Mouse (Mus musculus): Measurements from ENCODE around the gene Rnf166. TPM values are rescaled to one million over a fixed set of nuclear protein-coding genes. Genes with fewer than 3 reads are reported as not detected.

Gene Rnf166
- polyA plus RNA-seq, 1 experiment: 36.3 TPM

- H3K4me2 ChIP-seq (ENCODE audit: low read depth): no peak overlapping the region
- H3ac ChIP-seq (ENCODE audit: control insufficient read depth, insufficient read length): no peak overlapping the region
- no peak overlapping the region for H3K4me3 ChIP-seq
- H3K36me3 ChIP-seq (ENCODE audit: control insufficient read depth, insufficient read depth): peaks cover 5% of the 10 kb centered on the region
- no peaks in the 10 kb centered on the region for H3K79me2 ChIP-seq (ENCODE audit: control insufficient read depth, insufficient read depth)
- no peak for TF ChIP-seq MYOG (IDR thresholded peaks at IDR 0.05; ENCODE audit: control insufficient read depth in 1 of 3, insufficient read depth in 1 of 3, insufficient read length in 2 of 3, low read depth in 2 of 3)
- TF ChIP-seq SRF (IDR thresholded peaks at IDR 0.05; ENCODE audit: control insufficient read depth, insufficient read length, low read depth): no peak
- TF ChIP-seq CEBPB (IDR thresholded peaks at IDR 0.05; ENCODE audit: insufficient read depth, poor library complexity, severe bottlenecking): no peak
- no peaks in the 10 kb centered on the region for H3K27me3 ChIP-seq (ENCODE audit: control insufficient read depth, insufficient read depth, insufficient read length)
These were observed 11.9 kb downstream of the Rnf166 start for GRCm38 (mm10) chr8:122463651-122464640.

DNA sequence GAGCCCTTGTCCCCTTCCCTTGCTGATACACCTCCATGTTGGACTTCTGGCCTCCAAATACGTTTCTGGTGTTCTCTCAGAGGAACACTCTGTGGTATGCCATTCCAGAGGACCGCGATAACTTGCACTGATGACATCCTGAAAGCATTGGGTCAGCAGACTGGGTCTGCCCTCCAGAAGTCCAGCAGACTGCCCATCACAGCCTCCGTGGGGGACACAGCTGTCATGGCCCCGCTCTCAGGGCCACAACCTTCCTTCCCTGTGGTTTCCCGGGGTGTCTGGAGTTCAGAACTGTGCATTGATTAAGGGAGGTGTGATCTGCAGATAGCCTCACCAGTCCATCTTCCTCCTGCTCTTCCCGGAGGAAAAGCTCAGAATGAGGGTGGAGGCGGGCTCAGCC is 13.4 kb downstream of the Rnf166 start:
- no peak for TF ChIP-seq POLR2A (IDR thresholded peaks at IDR 0.05; ENCODE audit: insufficient read length, low read depth)
- TF ChIP-seq MYOG (IDR thresholded peaks at IDR 0.05; ENCODE audit: control insufficient read depth in 1 of 3, insufficient read depth in 1 of 3, insufficient read length in 2 of 3, low read depth in 2 of 3): peak in 2 of 3 experiments; percentile 21 to 58
- no peak for TF ChIP-seq REST (IDR thresholded peaks at IDR 0.05; ENCODE audit: insufficient read depth, insufficient read length)
- TF ChIP-seq MYOD1 (IDR thresholded peaks at IDR 0.05; ENCODE audit: control insufficient read depth in 1 of 3, insufficient read length in 2 of 3, low read depth in 2 of 3): peak in 1 of 3 experiments; percentile 51
- TF ChIP-seq SRF (IDR thresholded peaks at IDR 0.05; ENCODE audit: control insufficient read depth, insufficient read length, low read depth): no peak
- TF ChIP-seq E2F4 (IDR thresholded peaks at IDR 0.05; ENCODE audit: insufficient read depth): no peak
- TF ChIP-seq USF1 (IDR thresholded peaks at IDR 0.05; ENCODE audit: low read depth): no peak
- H3K27me3 ChIP-seq (ENCODE audit: control insufficient read depth, insufficient read depth, insufficient read length): no peaks in the 10 kb centered on the region
- H3ac ChIP-seq (ENCODE audit: control insufficient read depth, insufficient read length): no peak overlapping the region
- H3K4me3 ChIP-seq: no peak overlapping the region
- H3K36me3 ChIP-seq (ENCODE audit: control insufficient read depth, insufficient read depth): peaks cover 5% of the 10 kb centered on the region
- no peak overlapping the region for H3K4me2 ChIP-seq (ENCODE audit: low read depth)
- no peaks in the 10 kb centered on the region for H3K79me2 ChIP-seq (ENCODE audit: control insufficient read depth, insufficient read depth)

- Histone ChIP-seq H3K4me2 (ENCODE audit: low read depth) (peak overlapping the region; percentile 74), H3K36me3 (ENCODE audit: control insufficient read depth, insufficient read depth) (no peaks in the 10 kb centered on the region), H3ac (ENCODE audit: control insufficient read depth, insufficient read length) (no peak overlapping the region), H3K4me3 (no peak overlapping the region), H3K27me3 (ENCODE audit: control insufficient read depth, insufficient read depth, insufficient read length) (no peaks in the 10 kb centered on the region), H3K79me2 (ENCODE audit: control insufficient read depth, insufficient read depth) (no peaks in the 10 kb centered on the region)
- TF ChIP-seq MAX (IDR thresholded peaks at IDR 0.05; ENCODE audit: low read depth): no peak
- TF ChIP-seq USF1 (IDR thresholded peaks at IDR 0.05; ENCODE audit: low read depth): no peak
- no peak for TF ChIP-seq POLR2AphosphoS2 (IDR thresholded peaks at IDR 0.05; ENCODE audit: insufficient read length, low read depth)
- no peak for TF ChIP-seq MYOG (IDR thresholded peaks at IDR 0.05; ENCODE audit: control insufficient read depth in 1 of 3, insufficient read depth in 1 of 3, insufficient read length in 2 of 3, low read depth in 2 of 3)
- no peak for TF ChIP-seq CEBPB (IDR thresholded peaks at IDR 0.05; ENCODE audit: insufficient read depth, poor library complexity, severe bottlenecking)
- TF ChIP-seq SRF (IDR thresholded peaks at IDR 0.05; ENCODE audit: control insufficient read depth, insufficient read length, low read depth): no peak
- TF ChIP-seq REST (IDR thresholded peaks at IDR 0.05; ENCODE audit: insufficient read depth, insufficient read length): no peak
- no peak for TF ChIP-seq MYOD1 (IDR thresholded peaks at IDR 0.05; ENCODE audit: control insufficient read depth in 1 of 3, insufficient read length in 2 of 3, low read depth in 2 of 3)
- TF ChIP-seq TCF12 (IDR thresholded peaks at IDR 0.05; ENCODE audit: insufficient read depth, poor library complexity, severe bottlenecking): no peak
- no peak for TF ChIP-seq POLR2A (IDR thresholded peaks at IDR 0.05; ENCODE audit: insufficient read length, low read depth)
- TF ChIP-seq E2F4 (IDR thresholded peaks at IDR 0.05; ENCODE audit: insufficient read depth): no peak
- no peak for TF ChIP-seq TCF3 (IDR thresholded peaks at IDR 0.05; ENCODE audit: insufficient read length, low read depth)
These were observed 14.3 kb downstream of the Rnf166 start for GRCm38 (mm10) chr8:122461473-122462148.

GRCm38 (mm10) chr8:122460524-122461472 is 15.1 kb downstream of the Rnf166 start, which contains the start of gene Snai3:
Gene Snai3, minus strand, starts transcription at chr8:122460733.
- Histone ChIP-seq H3ac (ENCODE audit: control insufficient read depth, insufficient read length) (no peak within 1 kb of the TSS), H3K36me3 (ENCODE audit: control insufficient read depth, insufficient read depth) (no peaks in the 10 kb centered on the region), H3K4me3 (peak within 1 kb of the TSS; percentile 7), H3K79me2 (ENCODE audit: control insufficient read depth, insufficient read depth) (no peaks in the 10 kb centered on the region), H3K27me3 (ENCODE audit: control insufficient read depth, insufficient read depth, insufficient read length) (no peaks in the 10 kb centered on the region), H3K4me2 (ENCODE audit: low read depth) (peak within 1 kb of the TSS; percentile 74)
- TF ChIP-seq TCF3 (IDR thresholded peaks at IDR 0.05; ENCODE audit: insufficient read length, low read depth): peak; percentile 7
- TF ChIP-seq E2F4 (IDR thresholded peaks at IDR 0.05; ENCODE audit: insufficient read depth): no peak
- peak in 2 of 3 experiments; percentile 69 to 93 for TF ChIP-seq MYOD1 (IDR thresholded peaks at IDR 0.05; ENCODE audit: control insufficient read depth in 1 of 3, insufficient read length in 2 of 3, low read depth in 2 of 3)
- TF ChIP-seq MYOG (IDR thresholded peaks at IDR 0.05; ENCODE audit: control insufficient read depth in 1 of 3, insufficient read depth in 1 of 3, insufficient read length in 2 of 3, low read depth in 2 of 3): peak in 2 of 3 experiments; percentile 73 to 78
- TF ChIP-seq TCF12 (IDR thresholded peaks at IDR 0.05; ENCODE audit: insufficient read depth, poor library complexity, severe bottlenecking): no peak
- peak; percentile 57; the same call in 1 of the 2 replicates for TF ChIP-seq CEBPB (IDR thresholded peaks at IDR 0.05; ENCODE audit: insufficient read depth, poor library complexity, severe bottlenecking)

All from myocyte (in vitro differentiated cells).